Mouse (Mus musculus) intestine, postnatal 0 days (tissue): ENCODE data around the gene Nfasc. TPM values are rescaled to one million over a fixed set of nuclear protein-coding genes. Genes with fewer than 3 reads are reported as not detected.

Source experiments
- ATAC-seq: fragments of 200-750 bp; cut with Nextera tagmentation; 2 replicates; pipeline ENCODE4 v1.8.0; 2017; ENCODE audit warnings: mild to moderate bottlenecking, moderate TSS enrichment, moderate library complexity
- H3K27ac ChIP-seq: fragments of 300-500 bp; sonication (generic); 2 replicates; pipeline ENCODE4 v1.5.1; 2014; ENCODE audit warnings: mild to moderate bottlenecking, low read depth, low read length, moderate library complexity
- H3K27me3 ChIP-seq: fragments of 300-500 bp; sonication (generic); replicated peaks from 2 replicates; pipeline ENCODE4 v1.6.1; 2014; ENCODE audit warnings: low read length, mixed read lengths; ENCODE audit not compliant: control insufficient read depth, insufficient read depth
- H3K36me3 ChIP-seq: fragments of 300-500 bp; sonication (generic); 2 replicates; pipeline ENCODE4 v1.6.1; 2014; ENCODE audit warnings: mild to moderate bottlenecking, moderate library complexity; ENCODE audit not compliant: control insufficient read depth, insufficient read depth
- H3K4me1 ChIP-seq: fragments of 300-500 bp; sonication (generic); replicated peaks from 2 replicates; pipeline ENCODE4 v1.6.1; 2014; ENCODE audit warnings: antibody characterized with exemption, low read length, mixed read lengths; ENCODE audit not compliant: control insufficient read depth, insufficient read depth
- H3K4me2 ChIP-seq: fragments of 300-500 bp; sonication (generic); replicated peaks from 2 replicates; pipeline ENCODE4 v1.6.1; 2014; ENCODE audit warnings: low read depth, mild to moderate bottlenecking, moderate library complexity
- H3K4me3 ChIP-seq: fragments of 300-500 bp; sonication (generic); 2 replicates; pipeline ENCODE4 v1.5.1; 2014; ENCODE audit warnings: low read depth, low read length
- H3K9ac ChIP-seq: fragments of 300-500 bp; sonication (generic); 2 replicates; pipeline ENCODE4 v1.6.1; 2014; ENCODE audit warnings: mild to moderate bottlenecking, low read depth, low read length
- H3K9me3 ChIP-seq: fragments of 300-500 bp; sonication (generic); 2 replicates; pipeline ENCODE4 v1.6.1; 2016; ENCODE audit warnings: mixed run types; ENCODE audit not compliant: control insufficient read depth
- CTCF ChIP-seq: sonication (generic); IDR thresholded peaks from 2 replicates; pipeline ENCODE4 v1.5.1; 2016; ENCODE audit warnings: low read depth, mild to moderate bottlenecking, control low read depth, antibody characterized with exemption, moderate library complexity
- WGBS: fragments of 180-500 bp; shearing (Covaris S2); extraction: QIAGEN DNeasy Blood & Tissue Kit; methylation state at CpG from one replicate; pipeline ENCODE4 v1.1.7; 2014; 5-methylcytosine and 5-hydroxymethylcytosine counted together
- polyA plus RNA-seq: library from polyadenylated mRNA; unstranded; fragments of >200 nt; fragmentation: Nextera tagmentation; extraction: Ambion mirVana; gene quantifications from 2 replicates; pipeline ENCODE4 v1.2.1, GENCODE M21; 2015

Nfasc gene
- polyA plus RNA-seq, 1 experiment from 2014 or later = 0.83 TPM

- Histone ChIP-seq H3K4me2 (peak overlapping the region; percentile 54), H3K27ac (peak overlapping the region; percentile 76), H3K4me3 (peak overlapping the region; percentile 11; the same call in 1 of the 2 replicates), H3K36me3 (no peaks in the 10 kb centered on the region), H3K9ac (no peak overlapping the region), H3K27me3 (no peaks in the 10 kb centered on the region), H3K4me1 (no peaks in the 10 kb centered on the region), H3K9me3 (no peaks in the 10 kb centered on the region)
- WGBS = 17% methylated on average over 15 of the region's 15 CpGs
- TF ChIP-seq CTCF = no peak
- peak; percentile 86 for ATAC-seq
Observed at GRCm38 (mm10) chr1:132586679-132587201, 154.9 kb downstream of the Nfasc start.

- H3K4me2 ChIP-seq = no peak overlapping the region
- H3K36me3 ChIP-seq = no peaks in the 10 kb centered on the region
- WGBS = 69% methylated on average over 4 of the region's 4 CpGs
- H3K27ac ChIP-seq = no peak overlapping the region
- no peaks in the 10 kb centered on the region for H3K9me3 ChIP-seq
- no peaks in the 10 kb centered on the region for H3K4me1 ChIP-seq
- ATAC-seq = no peak
- TF ChIP-seq CTCF = no peak
- H3K4me3 ChIP-seq = no peak overlapping the region
- H3K27me3 ChIP-seq = no peaks in the 10 kb centered on the region
- no peak overlapping the region for H3K9ac ChIP-seq
Observed at GRCm38 (mm10) chr1:132585376-132585775, 156.2 kb downstream of the Nfasc start.

GRCm38 (mm10) chr1:132582998-132583604 is 158.5 kb downstream of the Nfasc start:
- H3K4me1 ChIP-seq = no peaks in the 10 kb centered on the region
- no peaks in the 10 kb centered on the region for H3K9me3 ChIP-seq
- no peak overlapping the region for H3K4me3 ChIP-seq
- 78% methylated on average over 18 of the region's 18 CpGs for WGBS
- no peak overlapping the region for H3K9ac ChIP-seq
- H3K27ac ChIP-seq = no peak overlapping the region
- no peak overlapping the region for H3K4me2 ChIP-seq
- ATAC-seq = no peak
- no peaks in the 10 kb centered on the region for H3K36me3 ChIP-seq
- no peaks in the 10 kb centered on the region for H3K27me3 ChIP-seq
- no peak for TF ChIP-seq CTCF

GRCm38 (mm10) chr1:132581845-132582839 is 159.5 kb downstream of the Nfasc start:
- Histone ChIP-seq H3K27me3 (no peaks in the 10 kb centered on the region), H3K9ac (no peak overlapping the region), H3K27ac (no peak overlapping the region), H3K4me1 (no peaks in the 10 kb centered on the region), H3K4me2 (no peak overlapping the region), H3K36me3 (no peaks in the 10 kb centered on the region), H3K4me3 (no peak overlapping the region), H3K9me3 (no peaks in the 10 kb centered on the region)
- 67% methylated on average over 14 of the region's 14 CpGs for WGBS
- TF ChIP-seq CTCF = no peak
- ATAC-seq = no peak

- no peak overlapping the region for H3K4me2 ChIP-seq
- ATAC-seq = no peak
- no peak for TF ChIP-seq CTCF
- H3K4me3 ChIP-seq = no peak overlapping the region
- 89% methylated on average over 7 of the region's 7 CpGs for WGBS
- no peaks in the 10 kb centered on the region for H3K36me3 ChIP-seq
- no peaks in the 10 kb centered on the region for H3K4me1 ChIP-seq
- no peak overlapping the region for H3K9ac ChIP-seq
- H3K27me3 ChIP-seq = no peaks in the 10 kb centered on the region
- H3K9me3 ChIP-seq = no peaks in the 10 kb centered on the region
- H3K27ac ChIP-seq = no peak overlapping the region
Observed at GRCm38 (mm10) chr1:132580063-132580462, 161.5 kb downstream of the Nfasc start.

GRCm38 (mm10) chr1:132576845-132577244 is 164.8 kb downstream of the Nfasc start:
- no peak for ATAC-seq
- WGBS = 88% methylated on average over 8 of the region's 8 CpGs

More at GRCm38 (mm10) chr1:132576845-132577244, 164.8 kb downstream of the Nfasc start:
- TF ChIP-seq CTCF = no peak
- no peaks in the 10 kb centered on the region for H3K9me3 ChIP-seq
- H3K27ac ChIP-seq = no peak overlapping the region
- no peaks in the 10 kb centered on the region for H3K27me3 ChIP-seq
- H3K4me2 ChIP-seq = no peak overlapping the region
- H3K4me1 ChIP-seq = no peaks in the 10 kb centered on the region
- H3K4me3 ChIP-seq = no peak overlapping the region
- no peaks in the 10 kb centered on the region for H3K36me3 ChIP-seq
- no peak overlapping the region for H3K9ac ChIP-seq
